Mouse (Mus musculus) bone marrow macrophage, adult 2 months (primary cell): ENCODE data around the gene Paox.

ENCODE experiments used
- CTCF ChIP-seq: IDR thresholded peaks from 2 replicates; pipeline ENCODE4 v1.5.1; 2012; ENCODE audit warnings: low read depth, mild to moderate bottlenecking, low read length, moderate library complexity
- POLR2A ChIP-seq: IDR thresholded peaks from 2 replicates; pipeline ENCODE4 v1.6.1; 2012; ENCODE audit warnings: mild to moderate bottlenecking, low read depth, low read length, borderline replicate concordance

DNA sequence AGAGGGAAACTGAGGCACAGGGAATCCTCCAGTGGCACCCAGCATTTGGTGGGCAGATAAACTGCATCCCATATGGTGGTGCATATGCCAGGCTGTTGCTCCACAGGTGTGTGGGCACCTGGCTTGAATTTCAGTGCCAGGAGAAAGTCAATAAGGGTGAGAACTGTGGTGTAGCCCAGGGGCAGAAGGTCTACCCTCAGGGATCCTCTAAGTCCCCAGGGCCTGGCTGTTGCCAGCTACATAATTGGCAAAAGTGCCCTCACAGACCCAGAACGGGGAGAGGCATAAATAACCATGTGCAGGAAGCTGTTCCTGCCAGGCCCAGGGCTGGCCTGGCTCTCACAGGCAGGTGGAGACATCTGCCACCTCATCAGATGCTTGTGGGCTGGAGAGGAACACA lies 57.3 kb downstream of the Paox start, which contains the start of gene Olfr523:
- no peak for TF ChIP-seq CTCF
- no peak for TF ChIP-seq POLR2A
